Mouse (Mus musculus): ENCODE results near the gene Zg16. TPM values are rescaled to one million over a fixed set of nuclear protein-coding genes. Genes with fewer than 3 reads are reported as not detected.

The Zg16 gene
- polyA plus RNA-seq, 1 experiment from 2014 or later = 37.2 TPM

DNA sequence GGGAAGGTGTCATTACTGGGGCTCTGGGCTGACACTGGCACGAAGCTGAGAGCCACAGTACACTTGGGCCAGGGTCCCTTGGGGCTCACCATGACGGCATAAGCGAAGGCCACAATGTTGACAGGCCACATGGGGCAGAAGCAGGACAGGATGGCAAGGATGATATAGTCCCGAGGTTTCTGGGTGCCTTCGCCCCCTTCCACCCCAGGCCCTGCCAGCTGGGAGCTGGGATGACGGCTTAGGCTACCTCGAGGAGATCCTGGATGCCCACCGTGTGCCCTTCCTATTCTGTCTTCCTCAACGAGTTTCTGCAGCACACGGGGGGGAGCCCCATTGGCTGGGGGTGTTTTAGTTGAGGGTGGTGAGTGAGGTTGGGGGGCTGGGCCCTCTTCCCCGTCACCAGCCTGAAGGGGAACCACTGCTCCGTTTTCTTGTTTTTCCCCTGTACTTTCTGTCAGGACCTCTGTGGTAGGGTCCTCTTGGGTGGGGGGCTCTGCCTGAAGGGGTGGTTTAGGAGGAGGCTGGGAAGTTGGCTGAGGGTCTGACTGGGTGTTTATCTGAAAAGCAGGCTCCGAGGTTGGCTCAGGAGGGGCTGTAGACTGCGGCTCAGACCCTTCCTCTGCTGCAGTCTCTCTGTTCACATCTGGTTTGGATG is 67.7 kb downstream of the Zg16 start:
- H3K27me3 ChIP-seq (replicated peaks; ENCODE audit: control insufficient read depth, insufficient read depth, low read length) = no peaks in the 10 kb centered on the region

DNA sequence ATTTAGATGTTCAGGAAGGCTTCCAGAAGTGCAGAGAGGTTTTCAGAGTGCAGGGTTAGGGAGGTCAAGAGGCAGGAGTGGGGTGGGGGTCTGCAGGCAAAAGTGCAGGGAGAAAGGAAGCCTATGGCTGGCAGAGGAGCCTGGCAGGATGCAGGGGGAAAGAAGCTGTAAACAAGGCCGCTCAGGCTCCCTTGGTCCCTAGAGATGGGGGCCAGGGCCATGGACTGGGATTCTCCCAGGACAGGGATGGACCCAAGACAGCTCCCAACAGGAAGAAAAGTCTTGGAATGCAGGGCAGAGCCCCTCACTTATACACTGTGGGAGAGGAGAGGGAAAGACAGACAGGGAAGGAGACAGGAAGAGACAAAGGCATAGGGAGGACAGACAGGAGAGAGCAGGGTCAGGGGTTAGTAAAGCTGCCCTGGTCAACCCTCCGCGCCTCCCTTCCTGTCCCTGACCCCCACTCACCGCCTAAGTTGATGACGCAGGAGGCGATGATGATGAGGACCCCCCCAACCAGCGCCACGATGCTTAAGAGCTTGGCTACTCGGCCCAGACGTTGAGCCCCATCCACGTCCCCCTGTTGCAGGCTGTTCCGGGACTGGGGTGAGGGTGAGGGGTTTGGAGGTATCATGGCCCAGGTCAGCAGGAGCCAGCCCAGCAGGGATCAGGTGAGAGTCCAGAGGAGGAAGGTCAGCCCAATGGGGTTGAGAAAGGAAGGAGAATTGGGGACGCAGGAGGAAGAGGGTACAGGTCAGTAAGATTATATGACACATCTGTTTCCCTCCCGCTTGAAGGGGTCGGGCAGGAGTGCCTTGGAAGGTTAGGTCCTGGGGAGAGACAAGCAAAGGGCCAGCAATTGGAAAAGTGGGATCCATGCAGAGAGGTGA is 68.5 kb downstream of the Zg16 start:
- Histone ChIP-seq H3K27me3 (replicated peaks; ENCODE audit: control insufficient read depth, insufficient read depth, low read length) (no peaks in the 10 kb centered on the region), H3K4me2 (ENCODE audit: low read depth, low read length) (0 out of 2 replicates have a peak overlapping the region, but pooled peaks have one; percentile 83), H3K4me1 (ENCODE audit: control insufficient read depth, insufficient read depth, low read length) (peaks cover 72% of the 10 kb centered on the region), H3K4me3 (ENCODE audit: low read length) (no peak overlapping the region), H3K9ac (ENCODE audit: low read depth, low read length) (peak overlapping the region; percentile 9; the same call in 1 of the 2 replicates), H3K36me3 (ENCODE audit: control insufficient read depth, insufficient read depth, low read length) (peaks cover 13% of the 10 kb centered on the region), H3K9me3 (ENCODE audit: control insufficient read depth, low read length) (no peaks in the 10 kb centered on the region), H3K27ac (ENCODE audit: low read length) (peak overlapping the region; percentile 65)
- WGBS = 66% methylated on average over 15 of the region's 15 CpGs
- ATAC-seq = no peak

More for the DNA sequence above, 67.7 kb downstream of the Zg16 start:
- no peak overlapping the region; the same call in 1 of the 2 replicates for H3K27ac ChIP-seq (ENCODE audit: low read length)
- WGBS = 80% methylated on average over 14 of the region's 14 CpGs
- no peak overlapping the region for H3K4me3 ChIP-seq (ENCODE audit: low read length)
- H3K36me3 ChIP-seq (ENCODE audit: control insufficient read depth, insufficient read depth, low read length) = peaks cover 13% of the 10 kb centered on the region
- peak overlapping the region; percentile 83 for H3K4me2 ChIP-seq (ENCODE audit: low read depth, low read length)
- H3K9me3 ChIP-seq (ENCODE audit: control insufficient read depth, low read length) = no peaks in the 10 kb centered on the region
- peaks cover 80% of the 10 kb centered on the region for H3K4me1 ChIP-seq (ENCODE audit: control insufficient read depth, insufficient read depth, low read length)
- H3K9ac ChIP-seq (ENCODE audit: low read depth, low read length) = peak overlapping the region; percentile 71
- no peak for ATAC-seq

DNA sequence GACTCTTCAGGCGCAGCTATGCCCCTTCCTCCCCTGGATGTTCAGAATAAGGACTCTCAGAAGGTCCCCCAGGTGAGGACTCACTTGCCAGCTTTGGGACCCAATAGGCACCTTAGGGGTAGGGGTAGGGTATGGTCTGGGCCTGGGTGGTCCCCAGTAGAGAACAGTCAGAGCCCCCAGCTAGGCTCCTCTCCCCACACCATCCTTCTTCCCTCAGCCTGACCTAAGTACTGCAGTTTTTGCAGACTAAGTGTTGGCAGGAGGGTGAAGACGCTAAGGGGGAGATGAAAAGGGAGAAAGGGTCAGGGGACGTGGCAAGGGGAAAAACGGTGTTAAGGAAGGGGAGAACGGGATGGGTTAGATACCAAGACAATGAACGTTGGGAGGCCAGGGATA is 69.2 kb downstream of the Zg16 start:
- H3K4me3 ChIP-seq (ENCODE audit: low read length) = no peak overlapping the region
- H3K9ac ChIP-seq (ENCODE audit: low read depth, low read length) = 0 out of 2 replicates have a peak overlapping the region, but pooled peaks have one; percentile 42
- no peak overlapping the region for H3K4me2 ChIP-seq (ENCODE audit: low read depth, low read length)
- WGBS = 38% methylated on average over 6 of the region's 6 CpGs
- H3K27ac ChIP-seq (ENCODE audit: low read length) = peak overlapping the region; percentile 65
- H3K4me1 ChIP-seq (ENCODE audit: control insufficient read depth, insufficient read depth, low read length) = peaks cover 65% of the 10 kb centered on the region
- no peaks in the 10 kb centered on the region for H3K27me3 ChIP-seq (replicated peaks; ENCODE audit: control insufficient read depth, insufficient read depth, low read length)
- H3K9me3 ChIP-seq (ENCODE audit: control insufficient read depth, low read length) = no peaks in the 10 kb centered on the region
- peaks cover 8% of the 10 kb centered on the region; the same call in 1 of the 2 replicates for H3K36me3 ChIP-seq (ENCODE audit: control insufficient read depth, insufficient read depth, low read length)
- ATAC-seq = no peak

DNA sequence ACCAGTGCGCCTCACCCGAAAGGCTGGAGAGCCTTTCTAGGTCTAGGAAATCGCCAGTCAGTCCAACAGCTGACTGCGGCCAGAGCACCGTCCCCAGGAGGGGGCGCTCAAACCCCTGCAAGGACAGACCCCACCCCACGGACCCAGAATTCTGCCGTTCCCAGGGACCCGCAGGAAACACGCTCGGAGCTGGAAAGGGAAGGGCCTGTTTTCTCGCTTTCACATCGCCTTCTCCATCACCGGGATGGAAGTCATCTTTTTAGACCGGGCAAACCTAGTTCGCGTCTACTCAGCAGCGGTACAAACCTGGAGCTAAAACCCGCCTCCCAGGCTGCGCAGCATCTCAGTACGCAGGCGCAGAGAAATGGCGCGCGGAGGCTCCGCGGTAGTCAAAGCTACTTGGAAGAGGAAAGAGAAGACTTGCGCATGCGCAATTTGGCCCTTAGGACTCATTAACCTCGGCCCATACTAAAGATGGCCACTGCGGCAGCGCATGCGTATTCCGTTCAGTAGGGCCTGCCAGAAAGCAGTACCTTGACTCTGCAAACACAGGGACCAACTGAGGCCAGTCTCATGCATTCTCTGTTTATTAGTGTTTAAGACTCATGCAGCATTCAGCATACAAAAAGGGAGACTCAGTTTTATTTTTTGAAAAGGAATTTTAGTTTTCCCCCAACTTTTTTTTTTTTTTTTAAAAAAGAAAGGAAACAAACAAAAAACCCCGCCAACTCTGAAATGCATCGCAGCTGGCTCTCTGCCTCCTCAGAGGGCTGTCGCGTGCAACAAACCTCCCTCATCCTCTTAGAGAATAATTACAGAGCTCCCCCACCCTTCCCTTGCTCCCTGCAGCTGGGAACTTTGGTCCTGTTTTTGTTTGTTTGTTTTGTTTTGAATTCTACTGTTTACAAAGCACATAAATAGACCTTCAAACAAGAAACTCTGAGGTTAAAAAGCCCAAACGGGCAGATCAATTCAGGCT is 69.9 kb downstream of the Zg16 start, which contains the start of gene Pagr1a:
Gene Pagr1a, minus strand, starts transcription at position 382 of the 979 bp plus-strand sequence.
- Histone ChIP-seq H3K27ac (ENCODE audit: low read length) (peak within 1 kb of the TSS; percentile 92), H3K9me3 (ENCODE audit: control insufficient read depth, low read length) (no peaks in the 10 kb centered on the region), H3K4me3 (ENCODE audit: low read length) (peak within 1 kb of the TSS; percentile 66), H3K9ac (ENCODE audit: low read depth, low read length) (peak within 1 kb of the TSS; percentile 83), H3K27me3 (replicated peaks; ENCODE audit: control insufficient read depth, insufficient read depth, low read length) (no peaks in the 10 kb centered on the region), H3K4me1 (ENCODE audit: control insufficient read depth, insufficient read depth, low read length) (peaks cover 58% of the 10 kb centered on the region), H3K36me3 (ENCODE audit: control insufficient read depth, insufficient read depth, low read length) (peaks cover 8% of the 10 kb centered on the region; the same call in 1 of the 2 replicates), H3K4me2 (ENCODE audit: low read depth, low read length) (peak within 1 kb of the TSS; percentile 55)
- ATAC-seq = peak; percentile 82
- WGBS = 2% methylated on average over 39 of the region's 39 CpGs

DNA sequence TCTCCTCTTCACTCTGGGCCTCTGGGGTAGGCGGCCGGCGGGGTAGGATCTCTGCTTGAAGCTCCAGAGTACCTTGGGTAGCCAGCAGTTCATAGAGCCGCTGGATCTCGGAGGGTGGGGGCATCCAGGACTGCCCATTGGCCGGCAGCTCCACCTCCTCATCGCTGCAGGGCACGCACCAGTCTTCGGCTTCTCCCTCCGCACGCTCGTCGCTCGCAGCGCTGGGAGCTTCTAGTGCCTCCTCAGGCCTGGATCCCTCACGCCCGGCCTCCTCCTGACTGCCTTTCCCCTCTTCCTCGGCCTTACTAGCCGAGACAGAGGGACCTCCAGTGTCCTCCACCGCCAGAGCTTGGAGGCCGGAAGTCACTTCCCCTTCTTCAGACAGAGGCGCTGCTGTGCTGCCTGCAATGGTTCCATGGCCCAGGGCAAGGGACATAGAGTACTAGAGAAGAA is 70.6 kb downstream of the Zg16 start:
- peaks cover 8% of the 10 kb centered on the region; the same call in 1 of the 2 replicates for H3K36me3 ChIP-seq (ENCODE audit: control insufficient read depth, insufficient read depth, low read length)
- peak; percentile 57 for ATAC-seq
- H3K27ac ChIP-seq (ENCODE audit: low read length) = peak overlapping the region; percentile 92
- WGBS = under 1% methylated on average over 22 of the region's 22 CpGs
- peak overlapping the region; percentile 55 for H3K4me2 ChIP-seq (ENCODE audit: low read depth, low read length)
- H3K4me3 ChIP-seq (ENCODE audit: low read length) = peak overlapping the region; percentile 66
- no peaks in the 10 kb centered on the region for H3K27me3 ChIP-seq (replicated peaks; ENCODE audit: control insufficient read depth, insufficient read depth, low read length)
- peak overlapping the region; percentile 83 for H3K9ac ChIP-seq (ENCODE audit: low read depth, low read length)
- H3K4me1 ChIP-seq (ENCODE audit: control insufficient read depth, insufficient read depth, low read length) = peaks cover 54% of the 10 kb centered on the region
- no peaks in the 10 kb centered on the region for H3K9me3 ChIP-seq (ENCODE audit: control insufficient read depth, low read length)

DNA sequence TGATC is 70.8 kb downstream of the Zg16 start, which contains the start of gene Pagr1b:
Gene Pagr1b, minus strand, starts transcription at position 4 of the 5 bp plus-strand sequence.
- peak within 1 kb of the TSS; percentile 55 for H3K4me2 ChIP-seq (ENCODE audit: low read depth, low read length)
- peaks cover 8% of the 10 kb centered on the region; the same call in 1 of the 2 replicates for H3K36me3 ChIP-seq (ENCODE audit: control insufficient read depth, insufficient read depth, low read length)
- H3K4me1 ChIP-seq (ENCODE audit: control insufficient read depth, insufficient read depth, low read length) = peaks cover 53% of the 10 kb centered on the region
- H3K4me3 ChIP-seq (ENCODE audit: low read length) = peak within 1 kb of the TSS; percentile 66
- peak within 1 kb of the TSS; percentile 83 for H3K9ac ChIP-seq (ENCODE audit: low read depth, low read length)
- peak within 1 kb of the TSS; percentile 92 for H3K27ac ChIP-seq (ENCODE audit: low read length)
- no peaks in the 10 kb centered on the region for H3K27me3 ChIP-seq (replicated peaks; ENCODE audit: control insufficient read depth, insufficient read depth, low read length)
- no peaks in the 10 kb centered on the region for H3K9me3 ChIP-seq (ENCODE audit: control insufficient read depth, low read length)
- no peak for ATAC-seq

DNA sequence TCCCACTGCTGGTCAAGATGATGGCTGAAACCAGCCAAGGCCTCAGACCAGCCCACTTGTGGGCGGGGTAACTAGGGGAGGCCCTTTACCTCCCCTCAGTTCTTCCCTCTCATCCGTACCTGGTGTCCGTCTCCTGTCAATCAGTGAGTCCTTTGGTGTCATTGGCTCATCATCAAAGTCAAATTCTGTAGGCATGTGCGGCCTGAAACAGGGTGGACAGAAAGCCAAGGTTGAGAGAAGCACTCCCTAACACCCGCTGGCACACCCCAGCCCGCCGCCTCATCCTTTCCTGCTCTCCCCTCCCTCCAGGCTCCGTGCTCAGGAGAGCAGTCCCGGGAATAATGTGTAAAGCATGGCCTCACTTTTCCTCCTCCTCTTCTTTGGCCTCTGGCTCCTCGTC is 71.0 kb downstream of the Zg16 start:
- Histone ChIP-seq H3K4me1 (ENCODE audit: control insufficient read depth, insufficient read depth, low read length) (peaks cover 52% of the 10 kb centered on the region), H3K9me3 (ENCODE audit: control insufficient read depth, low read length) (no peaks in the 10 kb centered on the region), H3K27ac (ENCODE audit: low read length) (peak overlapping the region; percentile 92), H3K27me3 (replicated peaks; ENCODE audit: control insufficient read depth, insufficient read depth, low read length) (no peaks in the 10 kb centered on the region), H3K9ac (ENCODE audit: low read depth, low read length) (peak overlapping the region; percentile 83), H3K4me3 (ENCODE audit: low read length) (peak overlapping the region; percentile 66), H3K36me3 (ENCODE audit: control insufficient read depth, insufficient read depth, low read length) (peaks cover 8% of the 10 kb centered on the region; the same call in 1 of the 2 replicates), H3K4me2 (ENCODE audit: low read depth, low read length) (peak overlapping the region; percentile 55)
- peak; percentile 32 for ATAC-seq
- WGBS = under 1% methylated on average over 10 of the region's 10 CpGs

DNA sequence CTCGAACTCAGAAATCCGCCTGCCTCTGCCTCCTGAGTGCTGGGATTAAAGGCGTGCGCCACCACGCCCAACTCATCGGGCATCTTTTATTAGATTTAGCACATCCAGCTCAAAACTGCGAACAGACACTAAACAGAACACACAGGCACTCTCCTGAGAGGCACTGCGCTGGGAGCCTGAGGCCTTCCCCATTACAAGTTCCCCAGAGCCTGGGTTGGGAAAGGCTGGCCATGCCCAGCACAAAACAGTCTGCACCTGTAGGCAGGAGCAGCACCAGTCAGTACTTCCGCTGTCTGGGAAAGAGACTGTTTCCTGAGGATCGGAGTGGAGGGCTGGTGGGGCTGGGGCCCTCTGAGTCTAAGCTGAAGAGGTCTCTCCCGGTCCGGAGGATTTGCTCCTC is 72.1 kb downstream of the Zg16 start:
- no peak for ATAC-seq
- H3K27me3 ChIP-seq (replicated peaks; ENCODE audit: control insufficient read depth, insufficient read depth, low read length) = no peaks in the 10 kb centered on the region
- WGBS = 83% methylated on average over 12 of the region's 12 CpGs
- no peak overlapping the region for H3K27ac ChIP-seq (ENCODE audit: low read length)
- peaks cover 43% of the 10 kb centered on the region for H3K4me1 ChIP-seq (ENCODE audit: control insufficient read depth, insufficient read depth, low read length)
- peaks cover 8% of the 10 kb centered on the region; the same call in 1 of the 2 replicates for H3K36me3 ChIP-seq (ENCODE audit: control insufficient read depth, insufficient read depth, low read length)
- H3K4me3 ChIP-seq (ENCODE audit: low read length) = no peak overlapping the region
- no peaks in the 10 kb centered on the region for H3K9me3 ChIP-seq (ENCODE audit: control insufficient read depth, low read length)
- no peak overlapping the region; the same call in 1 of the 2 replicates for H3K4me2 ChIP-seq (ENCODE audit: low read depth, low read length)
- peak overlapping the region; percentile 10; the same call in 1 of the 2 replicates for H3K9ac ChIP-seq (ENCODE audit: low read depth, low read length)

All from intestine, embryonic 16.5 days (tissue).